Mouse (Mus musculus) liver, embryonic 14.5 days (tissue): ENCODE results near the gene Zfp827.

Source experiments
- CTCF ChIP-seq: IDR thresholded peaks from 2 replicates; pipeline ENCODE4 v1.5.1; 2016; ENCODE audit warnings: antibody characterized with exemption, low read depth, control low read depth
- EP300 ChIP-seq: IDR thresholded peaks from 2 replicates; pipeline ENCODE4 v1.6.1; 2016; ENCODE audit warnings: antibody characterized with exemption, low read depth

GRCm38 (mm10) chr8:79173606-79174005, 145.4 kb downstream of the Zfp827 start:
- TF ChIP-seq CTCF (no peak), EP300 (no peak)
